Mouse (Mus musculus) 3134 (cell line): ENCODE measurements around the gene Hip1.
"Not testable (repeated sequence)": the region's sequence is repeated elsewhere in the genome, so short reads cannot be mapped to it uniquely, and the experiment has no call there.

Source experiments
- DNase-seq: peaks from one replicate; pipeline ENCODE4 v3.0.0-alpha.2; 2011; ENCODE audit warnings: low spot score; ENCODE audit not compliant: insufficient read length; ENCODE audit errors: extremely low read depth

Hip1 gene

GRCm38 (mm10) chr5:135375167-135375566, 169.8 kb downstream of the Hip1 start:
- no peak for DNase-seq

- DNase-seq = no peak
These were observed 171.3 kb downstream of the Hip1 start for GRCm38 (mm10) chr5:135373601-135374000.

DNA sequence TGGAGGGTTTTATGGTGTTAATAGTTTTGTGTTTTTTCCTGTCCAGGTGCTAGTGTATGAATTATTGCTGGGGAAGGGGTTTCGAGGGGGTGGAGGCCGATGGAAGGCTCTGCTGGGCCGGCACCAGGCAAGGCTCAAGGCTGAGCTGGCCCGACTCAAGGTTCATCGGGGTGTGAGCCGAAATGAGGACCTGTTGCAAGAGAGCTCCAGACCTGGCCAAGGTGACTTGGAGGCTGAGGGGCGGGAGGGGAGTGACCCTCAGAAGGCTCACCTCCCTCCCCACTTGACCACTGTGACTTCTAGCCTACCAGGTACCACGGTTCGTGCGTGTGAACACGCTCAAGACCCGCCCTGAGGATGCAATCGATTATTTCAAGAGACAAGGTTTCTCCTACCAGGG, 173.7 kb downstream of the Hip1 start:
- DNase-seq = no peak

DNA sequence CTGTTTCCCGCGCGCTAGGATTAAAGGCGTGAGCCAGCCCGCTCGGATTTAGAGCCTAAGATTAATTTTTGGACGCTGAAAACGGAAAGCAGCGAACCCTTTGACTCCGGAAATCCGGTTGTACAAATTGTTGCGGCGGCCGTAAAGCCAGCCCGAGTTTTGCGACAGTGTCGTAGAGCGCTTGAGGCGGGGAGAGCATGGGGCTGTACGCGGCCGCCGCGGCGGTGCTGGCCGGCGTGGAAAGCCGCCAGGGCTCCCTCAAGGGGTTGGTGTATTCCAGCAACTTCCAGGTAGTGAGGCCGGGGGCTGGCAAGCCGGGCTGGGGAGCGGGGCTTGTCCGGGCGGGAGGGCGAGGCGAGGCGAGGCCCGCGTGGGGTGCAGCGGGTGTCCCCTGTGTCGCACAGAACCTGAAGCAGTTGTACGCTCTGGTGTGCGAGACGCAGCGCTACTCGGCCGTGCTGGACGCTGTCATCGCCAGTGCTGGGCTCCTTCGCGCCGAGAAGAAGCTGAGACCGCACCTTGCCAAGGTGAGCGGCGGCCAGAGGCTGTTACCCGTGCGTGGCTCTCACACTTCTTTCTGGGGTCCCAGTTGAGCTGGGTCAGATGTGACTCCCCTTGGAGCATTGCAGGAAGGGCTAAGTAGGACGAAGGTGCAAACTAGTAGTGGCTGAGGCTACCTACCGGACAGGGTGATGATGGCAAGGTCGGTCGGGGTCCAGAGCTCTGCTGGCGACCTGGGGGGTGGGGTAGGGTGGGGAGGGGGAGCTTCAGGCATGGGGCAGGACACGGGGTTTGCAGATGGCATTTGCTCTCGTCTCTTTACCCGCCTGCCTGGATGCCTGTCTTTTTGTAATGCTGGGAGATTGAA, 174.9 kb downstream of the Hip1 start, which contains the start of gene Nsun5:
Gene Nsun5, plus strand, starts transcription at position 167 of the 868 bp plus-strand sequence.
- peak; percentile 86 for DNase-seq

GRCm38 (mm10) chr5:135369196-135369595, 175.7 kb downstream of the Hip1 start:
- DNase-seq = not testable (repeated sequence)

- DNase-seq = no peak
These were observed 176.6 kb downstream of the Hip1 start for GRCm38 (mm10) chr5:135368312-135368711.

- no peak for DNase-seq
These were observed 177.1 kb downstream of the Hip1 start for GRCm38 (mm10) chr5:135367841-135368240.

- DNase-seq = no peak
These were observed 181.4 kb downstream of the Hip1 start for GRCm38 (mm10) chr5:135363540-135363939.

DNA sequence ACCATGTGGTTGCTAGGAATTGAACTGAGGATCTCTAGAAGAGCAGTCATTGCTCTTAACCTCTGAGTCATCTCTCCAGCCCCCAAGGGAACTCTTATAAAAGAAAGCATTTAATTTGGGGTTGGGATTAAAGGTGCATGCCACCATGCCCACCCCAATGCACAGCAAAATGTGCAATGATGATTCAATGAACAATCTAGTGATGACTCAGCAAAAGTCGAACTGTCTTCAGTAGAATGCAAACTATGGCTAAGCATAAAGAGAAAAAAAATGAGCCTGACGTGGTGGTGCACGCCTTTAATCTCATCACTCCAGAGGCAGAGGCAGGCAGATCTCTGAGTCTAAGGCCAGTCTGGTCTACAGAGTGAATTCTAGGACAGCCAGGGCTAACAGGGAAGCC, 182.3 kb downstream of the Hip1 start:
- no peak for DNase-seq

DNA sequence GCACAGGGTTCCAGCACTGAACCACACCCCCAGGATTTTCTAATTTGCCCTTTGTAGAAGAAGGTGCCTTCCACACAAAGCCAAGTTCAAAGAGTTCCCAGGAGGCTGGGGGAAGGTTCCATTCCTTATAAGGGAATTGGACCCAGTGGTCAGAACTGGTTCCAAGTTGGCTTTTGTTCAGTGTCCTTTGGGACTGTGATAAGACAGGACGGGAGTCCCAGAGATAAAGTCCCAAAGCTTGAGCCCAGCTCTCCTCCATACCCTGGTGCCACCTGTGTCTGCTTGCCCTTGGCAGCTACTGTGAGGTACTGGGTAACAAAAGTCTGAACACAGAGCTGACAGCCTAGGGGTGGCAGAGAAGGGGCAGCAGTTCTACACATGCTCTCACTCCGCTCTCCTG, 185.1 kb downstream of the Hip1 start:
- no peak for DNase-seq

- no peak for DNase-seq
These were observed 187.4 kb downstream of the Hip1 start for GRCm38 (mm10) chr5:135357556-135357955.
